Mouse (Mus musculus): ENCODE measurements at regions not wholly inside any gene's neighbourhood (a gene's known extent, or its start where the extent isn't known, plus 50 kb on each side); places are given as distances from the start of the nearest gene placed in this dataset.

DNA sequence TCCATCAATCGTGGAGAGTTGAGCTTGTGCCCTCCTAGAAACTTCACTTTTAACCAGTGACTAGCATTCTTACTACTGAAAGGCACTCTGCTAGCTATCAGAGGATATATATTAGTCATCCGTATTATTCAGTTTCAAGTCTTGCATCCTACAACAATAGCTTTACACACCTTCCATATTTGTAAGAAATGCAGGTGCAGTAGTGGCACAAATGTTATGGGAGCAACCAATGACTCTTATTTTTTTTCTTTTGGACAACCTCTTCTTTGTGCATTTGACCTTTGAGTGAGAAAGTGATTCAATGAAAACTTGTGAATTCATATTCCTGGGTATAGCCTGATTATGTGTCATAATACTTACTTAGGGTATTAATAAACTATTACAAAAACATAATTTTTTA lies 2551.9 kb downstream of the Poteg start:
- TF ChIP-seq CTCF (IDR thresholded peaks at IDR 0.05; ENCODE audit: low read depth, low read length) (no peak), EP300 (IDR thresholded peaks at IDR 0.05; ENCODE audit: insufficient read depth, low read depth, low read length) (no peak), POLR2A (IDR thresholded peaks at IDR 0.05; ENCODE audit: insufficient read depth, low read length) (no peak)

Data from ES-Bruce4 (cell line).